Mouse (Mus musculus) brown adipose tissue, adult 24 weeks (tissue): ENCODE data around the gene Ptprm. TPM values are rescaled to one million over a fixed set of nuclear protein-coding genes. Genes with fewer than 3 reads are reported as not detected.

Experiments used
- H3K27ac ChIP-seq: fragments of 200-500 bp; replicated peaks from 2 replicates; pipeline ENCODE4 v1.5.1; 2012; ENCODE audit warnings: low read depth, mild to moderate bottlenecking, low read length
- H3K4me1 ChIP-seq: fragments of 200-500 bp; 2 replicates; pipeline ENCODE4 v1.6.1; 2012; ENCODE audit warnings: low read length, mixed read lengths; ENCODE audit not compliant: control insufficient read depth, insufficient read depth, insufficient read length
- H3K4me3 ChIP-seq: fragments of 200-500 bp; 2 replicates; pipeline ENCODE4 v1.5.1; 2012; ENCODE audit warnings: low read depth, mild to moderate bottlenecking, low read length, moderate library complexity; ENCODE audit not compliant: insufficient read depth
- polyA plus RNA-seq: library from polyadenylated mRNA; stranded (reverse); fragments of >200 nt; gene quantifications from 2 replicates; pipeline ENCODE4 v1.2.4, GENCODE M21; 2012; ENCODE audit not compliant: missing spikeins, insufficient read depth, insufficient read length

Ptprm gene
- polyA plus RNA-seq, 1 experiment, result 23.5 TPM

DNA sequence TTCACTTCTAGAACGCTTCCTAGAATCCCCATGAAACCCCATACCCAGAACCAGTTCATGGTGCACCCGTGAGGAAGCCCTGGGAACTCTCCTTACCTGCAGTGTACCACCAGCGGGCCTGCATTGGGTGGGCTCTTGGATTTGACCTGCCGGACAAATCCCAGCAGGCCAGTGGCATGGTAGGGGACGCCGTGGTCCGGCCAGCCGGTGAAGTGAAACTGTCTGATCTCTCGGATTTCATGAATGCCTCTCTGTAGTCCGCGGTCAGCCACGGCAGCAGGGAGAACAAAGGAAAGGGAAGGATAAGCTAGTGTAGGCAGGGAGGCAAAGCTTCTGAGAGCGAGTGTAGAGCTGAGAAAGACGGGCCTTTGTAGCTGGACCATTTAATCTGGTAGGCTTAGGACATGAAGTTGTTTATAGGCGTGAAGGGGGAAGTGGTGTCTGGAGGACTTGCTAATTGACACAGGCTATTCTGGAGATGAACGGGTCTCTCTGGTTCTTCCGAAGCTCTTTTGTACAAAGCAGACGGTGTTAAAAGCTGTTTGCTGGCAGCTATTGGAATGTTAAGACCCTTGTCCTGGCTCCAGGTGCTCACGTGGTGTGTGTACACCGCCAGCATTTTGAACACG is 660.5 kb downstream of the Ptprm start:
- no peak overlapping the region for H3K27ac ChIP-seq
- no peaks in the 10 kb centered on the region for H3K4me1 ChIP-seq
- H3K4me3 ChIP-seq, result no peak overlapping the region

GRCm38 (mm10) chr17:66692941-66693675 is 661.1 kb downstream of the Ptprm start:
- Histone ChIP-seq H3K27ac (no peak overlapping the region), H3K4me1 (no peaks in the 10 kb centered on the region), H3K4me3 (no peak overlapping the region)

- no peak overlapping the region for H3K27ac ChIP-seq
- no peak overlapping the region for H3K4me3 ChIP-seq
- H3K4me1 ChIP-seq, result no peaks in the 10 kb centered on the region
Observed at GRCm38 (mm10) chr17:66688179-66688578, 666.1 kb downstream of the Ptprm start.

DNA sequence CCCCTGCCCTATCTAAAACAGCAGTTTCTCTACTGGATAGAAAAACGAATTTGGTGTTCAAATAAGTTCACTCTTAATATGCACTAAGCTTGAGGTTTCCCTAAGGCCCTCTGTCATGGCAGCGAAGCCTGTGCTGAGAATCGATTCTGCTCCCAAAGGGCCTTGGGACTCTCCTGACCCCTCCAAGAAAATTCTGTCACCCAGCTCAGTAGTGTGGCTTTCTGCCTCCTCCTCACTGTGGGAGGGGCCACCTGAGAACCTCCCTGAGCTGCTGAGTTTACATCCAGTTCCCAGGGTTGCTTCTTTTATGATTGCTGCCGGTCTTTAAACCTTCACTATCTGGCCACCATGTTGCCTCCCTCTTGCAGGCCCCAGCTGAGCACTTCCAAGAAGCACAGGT is 666.7 kb downstream of the Ptprm start:
- Histone ChIP-seq H3K27ac (no peak overlapping the region), H3K4me1 (no peaks in the 10 kb centered on the region), H3K4me3 (no peak overlapping the region)

DNA sequence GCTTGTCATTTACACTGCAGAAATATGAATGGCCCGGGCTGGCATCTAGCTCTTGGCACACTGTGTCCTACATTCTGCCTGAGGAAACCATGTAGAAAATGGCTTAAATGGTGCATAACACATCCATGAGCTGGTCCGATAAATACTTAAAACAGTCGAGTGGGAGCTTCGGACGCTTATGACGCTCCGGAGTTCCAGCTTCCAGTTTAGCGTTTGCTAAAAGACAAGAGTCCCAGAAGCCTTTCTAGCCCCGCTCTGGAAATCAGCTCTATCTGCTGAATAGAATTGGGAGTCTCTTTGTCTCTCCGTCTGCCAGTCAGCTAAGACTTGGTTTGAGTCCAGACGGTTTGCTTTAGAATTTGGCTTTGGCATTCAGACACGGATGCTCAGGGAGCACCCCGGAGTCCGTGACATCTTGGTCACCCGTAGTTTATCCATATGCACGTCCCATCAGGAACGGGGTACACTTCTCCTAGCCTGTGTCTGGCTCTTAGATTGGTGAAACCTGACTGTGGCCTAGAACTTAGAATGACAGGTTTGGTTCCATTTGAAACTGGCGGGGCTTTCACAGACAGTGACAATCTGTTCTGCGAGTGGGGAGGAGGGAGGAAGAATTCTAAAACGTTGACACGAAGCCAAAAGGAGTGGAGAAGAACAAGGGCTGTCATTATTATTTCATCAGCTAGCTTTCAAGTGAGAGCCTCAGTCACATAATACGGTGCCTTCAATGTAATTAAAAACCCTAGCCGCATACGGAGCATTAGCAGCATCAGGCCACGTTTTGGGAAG is 667.4 kb downstream of the Ptprm start:
- no peak overlapping the region for H3K27ac ChIP-seq
- no peak overlapping the region for H3K4me3 ChIP-seq
- no peaks in the 10 kb centered on the region for H3K4me1 ChIP-seq

DNA sequence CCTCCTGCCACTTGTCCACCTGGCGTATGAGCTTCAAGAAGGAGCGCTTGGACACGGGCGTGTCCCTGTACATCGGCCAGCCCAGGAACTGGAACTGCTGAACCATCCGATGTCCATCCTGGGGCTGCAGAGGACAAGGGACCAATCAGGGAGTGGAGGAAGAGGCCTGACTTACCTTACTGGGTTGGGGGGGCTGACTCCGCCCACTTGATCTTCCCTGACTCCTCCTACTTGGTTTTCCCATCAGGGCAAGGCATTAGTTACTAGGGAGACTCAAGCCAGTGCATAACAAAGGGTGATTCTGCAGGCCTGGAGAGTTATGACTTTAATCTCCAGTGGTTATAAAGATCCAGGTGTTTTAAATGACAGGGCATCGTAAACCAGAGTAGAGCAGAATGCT is 670.8 kb downstream of the Ptprm start:
- Histone ChIP-seq H3K4me1 (no peaks in the 10 kb centered on the region), H3K4me3 (no peak overlapping the region), H3K27ac (no peak overlapping the region)

DNA sequence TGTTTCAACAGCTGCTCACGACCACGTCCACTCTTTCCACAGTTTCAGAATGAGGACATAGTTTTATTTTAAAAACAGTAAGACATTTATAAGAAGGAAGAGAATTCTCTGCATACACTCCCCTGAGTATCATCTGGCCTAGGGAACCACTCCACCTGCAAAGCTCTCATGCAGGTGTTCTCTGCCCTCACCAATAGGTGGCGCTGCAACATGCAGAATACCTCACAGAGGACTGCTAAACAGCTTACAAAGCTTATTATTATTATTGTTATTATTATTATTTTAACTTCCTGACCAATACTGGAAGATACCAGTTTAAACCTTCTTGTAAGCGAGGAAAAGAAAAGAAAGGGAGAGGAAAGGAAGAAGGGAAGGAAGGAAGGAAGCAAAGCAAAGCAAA is 673.6 kb downstream of the Ptprm start:
- no peak overlapping the region for H3K4me3 ChIP-seq
- H3K4me1 ChIP-seq, result no peaks in the 10 kb centered on the region
- H3K27ac ChIP-seq, result no peak overlapping the region

GRCm38 (mm10) chr17:66674667-66675066 is 679.6 kb downstream of the Ptprm start:
- Histone ChIP-seq H3K4me1 (no peaks in the 10 kb centered on the region), H3K27ac (no peak overlapping the region), H3K4me3 (no peak overlapping the region)

DNA sequence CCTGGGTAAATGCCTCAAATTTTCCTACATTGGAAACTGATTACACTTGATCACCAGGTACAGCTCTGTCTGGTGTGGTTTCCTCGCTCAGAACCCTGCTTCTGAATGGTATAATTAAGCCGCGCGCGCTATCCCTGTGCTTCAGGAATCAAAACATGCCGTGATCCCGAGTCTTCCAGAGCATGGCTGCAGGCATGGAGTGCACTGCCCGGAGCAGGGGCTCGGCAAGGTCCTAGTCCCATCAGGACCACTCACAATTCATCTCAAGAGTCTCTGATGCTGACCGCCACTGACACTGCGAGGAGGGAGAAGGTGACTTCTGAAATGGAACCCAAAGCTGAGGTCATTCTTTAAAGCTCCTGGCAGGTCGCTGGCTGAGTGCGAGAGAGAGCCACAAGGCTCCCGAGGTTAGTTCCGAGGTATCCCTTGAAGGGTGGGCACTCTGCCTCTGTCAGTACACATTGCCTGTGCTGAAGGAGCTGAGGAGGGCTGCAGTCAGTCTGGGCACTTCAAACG is 682.5 kb downstream of the Ptprm start:
- Histone ChIP-seq H3K4me1 (no peaks in the 10 kb centered on the region), H3K27ac (no peak overlapping the region), H3K4me3 (no peak overlapping the region)

DNA sequence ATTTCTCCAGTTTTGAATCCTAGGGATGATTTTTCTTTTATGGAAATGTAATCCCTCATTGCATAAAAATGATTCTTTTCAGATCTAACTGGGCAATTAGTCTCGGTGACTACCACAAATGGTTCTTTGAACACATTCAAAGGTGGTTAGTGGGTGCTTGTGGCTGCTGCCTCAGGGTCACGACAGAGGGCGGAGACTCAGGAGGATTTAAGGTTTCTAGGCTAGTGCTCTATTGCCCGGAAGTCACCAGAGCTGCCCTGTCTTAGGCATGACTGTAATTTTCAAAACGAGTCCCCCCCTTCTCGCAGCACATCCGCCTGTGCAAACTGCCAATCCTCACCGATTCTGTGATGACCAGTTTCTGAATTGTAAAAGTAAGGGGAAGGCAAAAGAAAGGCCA is 683.0 kb downstream of the Ptprm start:
- H3K27ac ChIP-seq, result no peak overlapping the region
- no peaks in the 10 kb centered on the region for H3K4me1 ChIP-seq
- no peak overlapping the region for H3K4me3 ChIP-seq

- Histone ChIP-seq H3K27ac (no peak overlapping the region), H3K4me3 (no peak overlapping the region), H3K4me1 (no peaks in the 10 kb centered on the region)
Observed at GRCm38 (mm10) chr17:66665791-66666190, 688.5 kb downstream of the Ptprm start.

DNA sequence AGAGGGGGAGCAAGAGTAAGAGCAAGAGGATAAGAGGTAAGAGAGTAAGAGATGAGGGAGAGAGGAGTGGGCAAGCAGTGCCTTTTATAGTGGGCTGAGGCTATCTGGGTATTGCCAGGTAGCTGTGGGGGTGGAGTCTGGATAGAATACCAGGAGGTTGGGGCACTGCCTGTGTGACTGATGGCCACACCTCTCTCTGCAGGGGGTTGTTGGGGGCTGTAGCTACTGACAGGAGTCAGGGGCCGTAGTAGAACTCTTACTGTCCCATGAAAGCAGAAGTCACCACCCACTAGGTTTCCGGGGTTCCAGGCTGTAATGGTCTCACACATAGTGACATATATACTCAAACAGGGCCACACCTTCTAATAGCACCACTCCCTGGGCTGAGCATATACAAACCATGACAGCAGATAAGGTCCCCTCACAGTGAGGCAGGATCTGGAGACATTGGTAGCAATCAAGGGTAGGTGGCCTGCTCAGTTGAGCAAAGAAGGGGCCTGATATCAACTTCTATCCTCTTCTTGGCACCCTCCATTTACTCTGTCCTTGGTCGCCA is 689.0 kb downstream of the Ptprm start:
- Histone ChIP-seq H3K4me1 (no peaks in the 10 kb centered on the region), H3K4me3 (no peak overlapping the region), H3K27ac (no peak overlapping the region)

DNA sequence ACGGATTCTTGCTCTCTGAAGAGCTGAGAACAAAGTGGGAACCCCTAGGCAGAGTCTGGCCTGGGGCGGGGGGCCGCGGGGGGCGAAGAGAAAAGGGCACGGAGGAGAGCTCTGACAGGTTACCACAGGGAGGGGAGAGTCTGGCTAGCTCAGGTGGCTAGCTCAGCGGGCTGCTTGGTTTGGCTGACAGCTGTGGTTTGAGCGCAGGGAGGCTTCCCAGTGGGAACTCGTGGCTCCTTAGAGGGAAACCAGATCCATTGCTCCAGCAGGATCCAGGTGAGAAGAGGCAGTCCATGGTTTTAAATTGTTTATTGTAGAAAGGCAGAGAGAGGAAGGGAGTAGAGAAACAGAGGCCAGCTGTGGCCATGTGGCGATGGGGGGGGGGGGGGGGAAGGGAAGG is 689.5 kb downstream of the Ptprm start:
- no peak overlapping the region for H3K4me3 ChIP-seq
- H3K4me1 ChIP-seq, result no peaks in the 10 kb centered on the region
- H3K27ac ChIP-seq, result no peak overlapping the region

DNA sequence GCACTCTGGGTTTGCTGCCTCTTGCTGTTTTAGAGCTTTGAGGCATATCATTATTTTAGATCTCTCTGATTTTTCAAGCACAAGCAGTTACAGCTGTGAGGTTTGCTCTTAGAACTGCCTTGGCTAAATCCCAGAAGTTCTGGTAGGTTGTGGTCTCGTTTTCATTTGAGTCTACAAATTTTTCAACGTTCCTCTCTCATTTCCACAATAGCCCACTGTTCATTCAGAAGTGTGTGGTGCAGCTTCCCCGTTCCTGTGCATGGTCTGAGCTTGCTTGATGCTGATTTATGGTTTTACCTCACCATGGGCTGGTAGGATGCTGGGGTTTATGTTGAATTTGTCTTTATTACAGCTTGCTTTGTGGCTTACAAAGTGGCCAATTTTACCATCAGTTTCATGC is 695.0 kb downstream of the Ptprm start:
- H3K4me3 ChIP-seq, result no peak overlapping the region
- no peak overlapping the region for H3K27ac ChIP-seq
- H3K4me1 ChIP-seq, result no peaks in the 10 kb centered on the region
